Mouse (Mus musculus): ENCODE results near the gene Clcn1. TPM values are rescaled to one million over a fixed set of nuclear protein-coding genes. Genes with fewer than 3 reads are reported as not detected.

Clcn1 gene
- polyA plus RNA-seq, 1 experiment from 2014 or later, result not detected

DNA sequence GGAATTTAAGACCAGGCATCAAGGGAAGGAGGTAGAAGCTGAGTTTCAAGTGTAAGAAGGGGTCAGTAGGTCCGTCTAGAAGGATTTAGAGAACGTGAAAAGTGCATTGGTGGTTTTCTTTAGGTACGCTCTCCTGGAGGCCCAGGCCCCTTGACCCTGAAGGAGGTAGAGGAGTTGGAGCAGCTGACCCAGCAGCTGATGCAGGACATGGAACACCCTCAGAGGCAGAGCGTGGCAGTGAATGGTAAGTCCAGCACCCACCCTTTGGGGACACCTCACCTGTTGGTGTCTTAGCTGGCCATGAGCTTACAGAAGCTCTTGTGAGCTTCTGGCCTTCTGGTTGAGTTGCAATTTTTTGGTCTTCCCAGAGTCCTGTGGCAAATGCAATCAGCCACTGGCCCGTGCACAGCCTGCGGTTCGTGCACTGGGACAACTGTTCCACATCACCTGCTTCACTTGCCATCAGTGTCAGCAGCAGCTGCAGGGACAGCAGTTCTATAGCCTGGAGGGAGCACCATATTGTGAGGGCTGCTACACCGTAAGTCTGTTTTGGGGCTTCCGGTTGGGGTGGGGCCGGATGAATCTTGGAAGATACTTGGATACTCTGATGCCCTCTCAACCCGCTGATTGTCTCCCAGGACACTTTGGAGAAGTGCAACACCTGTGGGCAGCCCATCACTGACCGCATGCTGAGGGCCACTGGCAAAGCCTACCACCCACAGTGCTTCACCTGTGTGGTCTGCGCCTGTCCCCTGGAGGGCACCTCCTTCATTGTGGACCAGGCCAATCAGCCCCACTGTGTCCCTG, 69.5 kb downstream of the Clcn1 start:
- WGBS, result 87% methylated on average over 13 of the region's 13 CpGs
- Histone ChIP-seq H3K4me3 (ENCODE audit: low read depth, low read length) (no peak overlapping the region), H3K27me3 (ENCODE audit: insufficient read depth, low read length) (no peaks in the 10 kb centered on the region), H3K36me3 (ENCODE audit: insufficient read depth) (peaks cover 96% of the 10 kb centered on the region), H3K27ac (ENCODE audit: low read depth) (no peak overlapping the region), H3K4me1 (ENCODE audit: insufficient read depth) (peaks cover 28% of the 10 kb centered on the region), H3K4me2 (no peak overlapping the region), H3K9ac (no peak overlapping the region), H3K9me3 (ENCODE audit: low read depth, low read length) (no peaks in the 10 kb centered on the region)
- ATAC-seq (ENCODE audit: insufficient read depth), result no peak
- no peak for TF ChIP-seq CTCF (IDR thresholded peaks at IDR 0.05; ENCODE audit: low read depth)
- DNase-seq, result no peak

DNA sequence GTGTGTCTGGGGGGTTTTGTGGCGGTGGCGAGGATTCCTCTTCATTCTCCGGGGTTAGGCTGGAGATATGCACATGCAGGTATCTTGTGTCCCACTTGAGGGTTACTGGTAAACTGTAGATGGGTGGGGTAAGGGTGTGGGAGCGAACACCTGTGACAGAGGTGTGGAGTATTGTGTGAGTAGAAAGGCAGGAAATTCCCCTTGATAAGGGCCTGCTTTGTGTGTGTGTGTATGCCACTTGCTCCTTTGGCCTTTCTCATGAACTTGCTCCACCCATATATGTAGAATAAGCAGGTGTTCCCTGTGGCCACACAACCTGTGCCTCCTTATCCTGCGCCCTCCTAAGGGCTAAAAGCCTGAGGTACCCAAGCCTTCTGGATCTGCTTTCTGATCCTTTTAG, 70.4 kb downstream of the Clcn1 start:
- no peak overlapping the region for H3K4me2 ChIP-seq
- H3K27me3 ChIP-seq (ENCODE audit: insufficient read depth, low read length), result no peaks in the 10 kb centered on the region
- TF ChIP-seq CTCF (IDR thresholded peaks at IDR 0.05; ENCODE audit: low read depth), result no peak
- ATAC-seq (ENCODE audit: insufficient read depth), result no peak
- no peak for DNase-seq
- WGBS, result 88% methylated on average over 5 of the region's 5 CpGs
- no peak overlapping the region for H3K4me3 ChIP-seq (ENCODE audit: low read depth, low read length)
- H3K9ac ChIP-seq, result no peak overlapping the region
- H3K36me3 ChIP-seq (ENCODE audit: insufficient read depth), result peaks cover 96% of the 10 kb centered on the region
- no peak overlapping the region for H3K27ac ChIP-seq (ENCODE audit: low read depth)
- H3K4me1 ChIP-seq (ENCODE audit: insufficient read depth), result peaks cover 23% of the 10 kb centered on the region
- H3K9me3 ChIP-seq (ENCODE audit: low read depth, low read length), result no peaks in the 10 kb centered on the region

DNA sequence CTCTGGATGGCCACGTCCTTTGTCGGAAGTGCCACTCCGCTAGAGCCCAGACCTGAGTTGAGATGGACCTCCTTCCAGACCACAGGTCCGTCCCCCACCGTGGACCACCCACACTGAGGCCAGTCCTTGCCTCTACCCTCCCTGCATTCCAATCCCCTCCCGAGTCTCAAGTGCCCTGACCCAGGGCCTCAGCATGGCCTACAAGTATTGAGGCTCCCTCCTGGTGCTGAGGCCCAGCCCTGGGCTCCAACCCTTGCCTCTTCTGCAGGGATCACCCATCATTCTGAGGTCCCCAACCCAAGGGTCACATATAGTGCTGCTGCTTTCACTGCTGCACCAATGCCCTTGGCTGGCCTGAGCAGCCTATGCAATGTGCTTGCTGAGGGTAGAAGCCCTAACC, 71.4 kb downstream of the Clcn1 start:
- ATAC-seq (ENCODE audit: insufficient read depth) (no peak), DNase-seq (no peak)
- Histone ChIP-seq H3K4me3 (ENCODE audit: low read depth, low read length) (no peak overlapping the region), H3K27me3 (ENCODE audit: insufficient read depth, low read length) (no peaks in the 10 kb centered on the region), H3K4me2 (no peak overlapping the region), H3K4me1 (ENCODE audit: insufficient read depth) (peaks cover 27% of the 10 kb centered on the region), H3K9me3 (ENCODE audit: low read depth, low read length) (no peaks in the 10 kb centered on the region), H3K36me3 (ENCODE audit: insufficient read depth) (peaks cover 87% of the 10 kb centered on the region), H3K9ac (no peak overlapping the region), H3K27ac (ENCODE audit: low read depth) (no peak overlapping the region)
- TF ChIP-seq CTCF (IDR thresholded peaks at IDR 0.05; ENCODE audit: low read depth), result no peak
- 34% methylated on average over 6 of the region's 6 CpGs for WGBS

DNA sequence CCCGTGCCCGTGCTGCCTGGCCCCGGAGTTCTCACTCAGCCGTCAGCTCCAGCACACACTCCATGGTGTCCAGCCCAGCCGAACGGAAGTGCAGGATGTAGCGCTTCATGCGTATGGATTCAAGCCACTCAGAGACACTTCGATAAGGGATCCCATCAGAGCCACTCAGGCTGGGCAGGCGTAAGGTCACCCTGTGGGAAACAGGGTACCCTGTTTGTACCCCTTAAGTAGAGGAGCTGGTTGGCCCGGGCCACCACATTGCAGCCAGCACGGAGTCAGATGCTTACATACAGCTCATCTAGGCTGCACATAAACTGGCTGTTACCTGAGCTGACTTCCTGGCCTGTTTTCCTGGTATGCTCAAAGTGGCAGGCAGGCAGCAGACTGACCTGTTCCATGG, 72.4 kb downstream of the Clcn1 start:
- Histone ChIP-seq H3K9me3 (ENCODE audit: low read depth, low read length) (no peaks in the 10 kb centered on the region), H3K4me1 (ENCODE audit: insufficient read depth) (peaks cover 17% of the 10 kb centered on the region; the same call in 1 of the 2 replicates), H3K9ac (no peak overlapping the region), H3K4me3 (ENCODE audit: low read depth, low read length) (no peak overlapping the region), H3K4me2 (no peak overlapping the region), H3K27ac (ENCODE audit: low read depth) (peak overlapping the region; percentile 58; the same call in 1 of the 2 replicates), H3K36me3 (ENCODE audit: insufficient read depth) (peaks cover 78% of the 10 kb centered on the region), H3K27me3 (ENCODE audit: insufficient read depth, low read length) (no peaks in the 10 kb centered on the region)
- no peak for ATAC-seq (ENCODE audit: insufficient read depth)
- WGBS, result 75% methylated on average over 12 of the region's 12 CpGs
- no peak for TF ChIP-seq CTCF (IDR thresholded peaks at IDR 0.05; ENCODE audit: low read depth)
- no peak for DNase-seq

DNA sequence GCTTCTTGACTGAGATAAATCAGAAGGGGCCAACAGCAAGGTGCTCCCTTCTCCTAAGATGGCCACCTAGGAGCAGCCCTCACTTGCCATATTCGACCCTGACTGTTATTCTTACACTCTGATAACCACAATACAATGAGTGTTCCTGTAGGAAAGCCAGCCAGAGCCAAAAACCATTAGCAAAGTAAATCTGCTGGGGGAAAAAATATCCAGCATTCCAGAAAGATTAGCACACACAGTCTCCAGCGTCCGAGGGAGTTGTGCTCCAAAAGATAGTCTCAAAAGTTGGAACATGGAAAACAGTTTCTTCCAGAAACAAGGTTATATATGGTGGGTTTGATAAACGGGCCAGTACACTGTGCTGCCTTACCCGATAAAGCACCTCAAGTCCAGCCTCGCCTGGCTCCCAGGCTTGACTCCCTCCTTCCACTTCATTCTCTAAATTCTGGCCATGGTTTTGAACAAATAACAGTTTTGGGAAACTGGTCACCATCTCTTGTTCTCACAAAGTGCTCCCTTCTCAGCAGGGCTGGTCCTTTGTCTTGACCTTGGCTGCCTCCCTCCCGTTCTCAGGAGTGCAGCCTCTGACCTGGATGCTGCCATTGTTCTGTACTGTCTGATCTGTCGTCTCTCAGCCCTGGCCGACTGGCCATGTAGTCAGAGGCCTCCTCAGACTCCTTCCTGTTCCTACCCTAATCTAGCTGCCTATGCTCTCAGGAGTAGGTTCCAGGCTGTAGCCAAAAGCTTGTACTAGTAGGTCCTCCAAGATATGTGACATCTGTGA, 73.1 kb downstream of the Clcn1 start:
- 0 out of 2 replicates have a peak, but pooled peaks have one; percentile 3 for ATAC-seq (ENCODE audit: insufficient read depth)
- Histone ChIP-seq H3K36me3 (ENCODE audit: insufficient read depth) (peaks cover 76% of the 10 kb centered on the region), H3K27ac (ENCODE audit: low read depth) (peak overlapping the region; percentile 69), H3K4me1 (ENCODE audit: insufficient read depth) (peaks cover 12% of the 10 kb centered on the region; the same call in 1 of the 2 replicates), H3K4me3 (ENCODE audit: low read depth, low read length) (no peak overlapping the region), H3K9me3 (ENCODE audit: low read depth, low read length) (no peaks in the 10 kb centered on the region), H3K9ac (no peak overlapping the region), H3K27me3 (ENCODE audit: insufficient read depth, low read length) (no peaks in the 10 kb centered on the region), H3K4me2 (no peak overlapping the region)
- WGBS, result 53% methylated on average over 9 of the region's 9 CpGs
- DNase-seq, result peak; percentile 62
- TF ChIP-seq CTCF (IDR thresholded peaks at IDR 0.05; ENCODE audit: low read depth), result no peak

DNA sequence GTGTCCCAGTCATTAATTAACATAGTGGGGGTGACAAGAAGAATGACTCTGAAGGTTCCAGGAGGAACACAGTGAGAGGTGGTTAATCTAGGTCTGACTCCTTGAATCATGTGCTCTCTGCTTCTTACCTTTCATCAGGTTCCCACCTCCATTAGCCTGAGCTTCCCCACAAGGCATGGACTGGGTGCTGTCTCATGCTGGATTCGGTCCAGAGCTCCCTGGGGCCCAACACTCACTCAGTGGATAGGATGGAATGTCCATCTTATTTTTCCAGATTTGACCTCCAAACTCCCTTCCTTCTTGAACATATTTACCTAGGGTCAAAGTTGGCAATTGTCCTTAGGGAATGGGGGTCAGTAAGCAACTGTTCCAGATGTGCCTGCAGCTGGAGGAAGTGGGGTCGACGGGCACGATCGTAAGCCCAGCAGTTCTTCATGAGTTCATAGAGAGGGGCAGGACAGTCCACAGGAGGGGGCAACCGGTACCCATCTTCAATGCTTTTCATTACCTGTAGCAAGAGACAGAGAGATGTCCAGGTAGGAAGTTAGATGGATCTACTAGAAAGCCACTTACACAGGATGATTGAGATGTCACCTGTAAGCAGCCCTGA, 73.9 kb downstream of the Clcn1 start:
- no peak for DNase-seq
- H3K9me3 ChIP-seq (ENCODE audit: low read depth, low read length), result no peaks in the 10 kb centered on the region
- no peak overlapping the region for H3K4me3 ChIP-seq (ENCODE audit: low read depth, low read length)
- H3K27ac ChIP-seq (ENCODE audit: low read depth), result peak overlapping the region; percentile 69; the same call in 1 of the 2 replicates
- 0 out of 2 replicates have a peak, but pooled peaks cover 11% of the 10 kb centered on the region for H3K4me1 ChIP-seq (ENCODE audit: insufficient read depth)
- H3K36me3 ChIP-seq (ENCODE audit: insufficient read depth), result peaks cover 71% of the 10 kb centered on the region
- H3K27me3 ChIP-seq (ENCODE audit: insufficient read depth, low read length), result no peaks in the 10 kb centered on the region
- H3K9ac ChIP-seq, result no peak overlapping the region
- no peak overlapping the region for H3K4me2 ChIP-seq
- no peak for ATAC-seq (ENCODE audit: insufficient read depth)
- WGBS, result 80% methylated on average over 6 of the region's 6 CpGs
- TF ChIP-seq CTCF (IDR thresholded peaks at IDR 0.05; ENCODE audit: low read depth), result no peak

All from lung, embryonic 14.5 days (tissue).